Mouse (Mus musculus) heart, adult 2 months (tissue): ENCODE measurements around the gene Srcin1.

Source experiments
- CTCF ChIP-seq: fragments of 200-600 bp; IDR thresholded peaks from 2 replicates; pipeline ENCODE4 v1.8.1; 2022; ENCODE audit warnings: antibody characterized with exemption, mild to moderate bottlenecking, moderate library complexity
- POLR2A ChIP-seq: fragments of 200-500 bp; IDR thresholded peaks from 2 replicates; pipeline ENCODE4 v1.6.1; 2011; ENCODE audit warnings: mild to moderate bottlenecking, low read depth, low read length, control low read depth; ENCODE audit not compliant: insufficient read depth

GRCm38 (mm10) chr11:97578286-97578685, 2.3 kb upstream of the Srcin1 start:
- TF ChIP-seq CTCF (no peak), POLR2A (no peak)
